Mouse (Mus musculus): ENCODE measurements around the gene Prkag2. TPM values are rescaled to one million over a fixed set of nuclear protein-coding genes. Genes with fewer than 3 reads are reported as not detected.

The Prkag2 gene
- polyA plus RNA-seq, 1 experiment from 2014 or later: 41.2 TPM

DNA sequence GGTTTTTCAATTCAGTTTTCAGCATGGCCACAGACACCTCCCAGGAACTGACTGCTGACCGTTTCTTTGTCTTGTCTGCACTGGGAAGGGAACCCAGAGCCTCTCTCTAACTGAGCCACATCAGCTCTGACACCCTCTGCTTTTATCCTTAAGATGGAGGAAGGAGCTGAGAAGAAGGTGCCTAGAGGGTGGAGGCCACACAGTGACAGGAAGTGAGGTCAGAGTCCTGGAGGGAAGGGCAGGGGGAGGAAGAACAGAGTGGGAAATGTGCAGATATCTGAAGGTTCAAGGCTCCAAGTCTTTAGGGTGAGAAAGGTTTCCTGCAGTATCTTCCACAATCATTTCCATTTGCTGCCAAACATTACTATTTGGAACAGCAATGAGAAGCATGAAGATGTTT is 205.6 kb downstream of the Prkag2 start:
- Histone ChIP-seq H3K9ac (replicated peaks; ENCODE audit: low read length) (no peak overlapping the region), H3K27ac (replicated peaks; ENCODE audit: low read depth, low read length) (no peak overlapping the region), H3K9me3 (replicated peaks; ENCODE audit: control insufficient read depth, low read length) (no peaks in the 10 kb centered on the region), H3K4me2 (ENCODE audit: low read depth, low read length) (no peak overlapping the region), H3K4me3 (ENCODE audit: low read depth, low read length) (no peak overlapping the region), H3K27me3 (ENCODE audit: control insufficient read depth, insufficient read depth, low read length) (no peaks in the 10 kb centered on the region), H3K36me3 (replicated peaks; ENCODE audit: control insufficient read depth, insufficient read depth, low read depth, low read length) (no peaks in the 10 kb centered on the region), H3K4me1 (ENCODE audit: control insufficient read depth, insufficient read depth, low read length) (no peaks in the 10 kb centered on the region)
- WGBS: 74% methylated on average over 1 of the region's 1 CpGs
- DNase-seq (ENCODE audit: low spot score) (no peak), ATAC-seq (replicated peaks; ENCODE audit: insufficient number of reproducible peaks, low FRiP score, low TSS enrichment, low read depth) (no peak)

DNA sequence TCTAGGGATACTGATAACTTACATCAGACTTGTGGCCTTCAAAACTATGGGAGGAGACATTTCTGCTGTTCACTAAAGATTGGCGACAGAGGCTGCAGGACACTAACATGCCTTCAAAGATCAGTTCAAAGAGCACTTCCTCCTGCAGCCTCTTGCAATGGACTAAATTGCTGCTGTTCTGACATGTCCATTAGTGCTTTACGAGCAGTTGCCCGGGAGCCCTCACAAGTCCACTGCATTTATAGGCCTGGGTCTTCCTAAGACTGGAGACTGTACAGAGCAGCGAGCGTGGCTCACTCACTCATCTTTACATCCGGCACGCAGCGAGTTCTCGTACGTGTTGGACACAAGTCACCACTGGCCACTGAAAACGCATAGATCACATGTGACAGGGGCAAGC is 208.0 kb downstream of the Prkag2 start:
- DNase-seq (ENCODE audit: low spot score) (no peak), ATAC-seq (replicated peaks; ENCODE audit: insufficient number of reproducible peaks, low FRiP score, low TSS enrichment, low read depth) (no peak)
- Histone ChIP-seq H3K36me3 (replicated peaks; ENCODE audit: control insufficient read depth, insufficient read depth, low read depth, low read length) (no peaks in the 10 kb centered on the region), H3K4me3 (ENCODE audit: low read depth, low read length) (no peak overlapping the region), H3K27ac (replicated peaks; ENCODE audit: low read depth, low read length) (no peak overlapping the region), H3K4me1 (ENCODE audit: control insufficient read depth, insufficient read depth, low read length) (no peaks in the 10 kb centered on the region), H3K9me3 (replicated peaks; ENCODE audit: control insufficient read depth, low read length) (no peaks in the 10 kb centered on the region), H3K4me2 (ENCODE audit: low read depth, low read length) (no peak overlapping the region), H3K9ac (replicated peaks; ENCODE audit: low read length) (no peak overlapping the region), H3K27me3 (ENCODE audit: control insufficient read depth, insufficient read depth, low read length) (no peaks in the 10 kb centered on the region)
- 83% methylated on average over 11 of the region's 11 CpGs for WGBS

DNA sequence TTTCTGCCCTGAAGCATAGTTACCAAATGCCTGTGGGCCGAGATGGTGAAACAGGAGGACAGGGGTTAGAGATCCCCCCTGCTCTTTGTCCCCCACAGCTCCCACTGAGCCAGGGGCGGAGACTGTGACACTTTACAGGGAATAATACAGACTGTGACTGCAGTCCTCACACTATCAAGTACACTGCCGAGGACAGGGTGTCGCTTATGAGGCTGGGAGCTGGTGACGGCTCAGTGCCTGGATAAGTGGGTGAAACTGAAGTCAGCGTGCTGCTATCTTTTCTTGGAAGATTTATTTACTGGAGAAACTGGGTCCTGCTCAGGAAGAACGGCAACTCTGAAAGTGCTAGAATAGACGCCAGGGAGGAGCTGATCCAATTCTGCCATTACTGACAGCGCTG is 210.6 kb downstream of the Prkag2 start:
- Histone ChIP-seq H3K27me3 (ENCODE audit: control insufficient read depth, insufficient read depth, low read length) (no peaks in the 10 kb centered on the region), H3K27ac (replicated peaks; ENCODE audit: low read depth, low read length) (no peak overlapping the region), H3K9ac (replicated peaks; ENCODE audit: low read length) (no peak overlapping the region), H3K36me3 (replicated peaks; ENCODE audit: control insufficient read depth, insufficient read depth, low read depth, low read length) (no peaks in the 10 kb centered on the region; the same call in 1 of the 2 replicates), H3K4me1 (ENCODE audit: control insufficient read depth, insufficient read depth, low read length) (no peaks in the 10 kb centered on the region), H3K4me3 (ENCODE audit: low read depth, low read length) (no peak overlapping the region), H3K9me3 (replicated peaks; ENCODE audit: control insufficient read depth, low read length) (no peaks in the 10 kb centered on the region), H3K4me2 (ENCODE audit: low read depth, low read length) (no peak overlapping the region)
- DNase-seq (ENCODE audit: low spot score) (no peak), ATAC-seq (replicated peaks; ENCODE audit: insufficient number of reproducible peaks, low FRiP score, low TSS enrichment, low read depth) (no peak)
- WGBS: 75% methylated on average over 9 of the region's 9 CpGs

DNA sequence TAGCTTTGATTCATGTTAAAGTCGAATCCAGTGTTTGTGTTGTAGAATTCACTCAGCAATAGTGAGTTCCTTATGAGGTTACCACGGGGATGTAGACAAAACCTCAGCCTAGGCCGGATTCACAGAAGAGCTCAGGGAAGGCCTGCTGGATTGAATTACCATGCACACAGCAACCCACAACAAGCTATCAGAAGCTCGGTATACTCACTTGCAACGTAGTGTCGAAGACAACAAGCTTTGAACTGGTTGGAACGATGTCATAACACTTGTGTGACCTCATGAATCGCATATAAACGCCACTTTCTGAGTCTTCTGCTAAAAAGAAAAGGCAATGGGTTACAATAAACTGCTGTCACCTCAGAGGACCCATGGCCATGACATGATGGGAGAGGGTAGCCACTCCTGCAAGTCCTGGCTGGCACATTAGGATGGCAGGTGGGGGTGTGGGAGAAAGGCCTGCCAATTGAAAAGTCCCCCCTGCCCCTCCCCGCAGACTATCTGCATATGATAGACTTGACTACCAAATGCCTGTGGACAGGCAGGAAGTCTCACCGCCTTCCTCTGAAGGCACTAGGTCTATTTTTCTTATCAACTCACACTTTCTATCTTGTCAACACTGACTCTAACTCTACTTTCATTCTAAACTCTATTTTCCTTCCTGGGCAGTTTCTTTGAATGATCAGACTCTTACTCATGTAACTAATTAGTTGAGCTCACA is 211.4 kb downstream of the Prkag2 start:
- ATAC-seq (replicated peaks; ENCODE audit: insufficient number of reproducible peaks, low FRiP score, low TSS enrichment, low read depth) (no peak), DNase-seq (ENCODE audit: low spot score) (no peak)
- no peaks in the 10 kb centered on the region for H3K4me1 ChIP-seq (ENCODE audit: control insufficient read depth, insufficient read depth, low read length)
- no peaks in the 10 kb centered on the region for H3K9me3 ChIP-seq (replicated peaks; ENCODE audit: control insufficient read depth, low read length)
- H3K27me3 ChIP-seq (ENCODE audit: control insufficient read depth, insufficient read depth, low read length): no peaks in the 10 kb centered on the region
- 87% methylated on average over 11 of the region's 11 CpGs for WGBS
- H3K36me3 ChIP-seq (replicated peaks; ENCODE audit: control insufficient read depth, insufficient read depth, low read depth, low read length): no peaks in the 10 kb centered on the region; the same call in 1 of the 2 replicates
- no peak overlapping the region for H3K4me3 ChIP-seq (ENCODE audit: low read depth, low read length)
- no peak overlapping the region for H3K4me2 ChIP-seq (ENCODE audit: low read depth, low read length)
- H3K9ac ChIP-seq (replicated peaks; ENCODE audit: low read length): no peak overlapping the region
- no peak overlapping the region for H3K27ac ChIP-seq (replicated peaks; ENCODE audit: low read depth, low read length)

DNA sequence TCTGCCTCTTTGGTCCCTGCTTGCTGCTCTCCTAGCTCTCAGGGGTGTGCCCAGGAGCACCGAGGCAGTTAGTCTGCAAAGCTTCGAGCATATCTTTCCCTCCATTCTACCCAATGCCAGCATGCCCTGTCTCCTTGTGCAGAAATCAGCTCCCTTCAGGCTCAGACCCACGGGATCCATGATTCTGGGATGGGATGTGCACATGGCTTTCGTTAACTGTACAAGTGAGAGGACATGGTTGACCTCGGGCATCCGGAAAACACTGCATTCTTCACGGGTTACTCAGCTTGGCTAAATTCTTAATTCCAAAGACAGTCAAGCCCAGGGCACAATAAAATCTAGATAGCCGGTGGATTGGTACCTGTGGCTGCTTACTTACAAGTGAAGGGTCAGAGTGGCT is 213.2 kb downstream of the Prkag2 start:
- H3K27me3 ChIP-seq (ENCODE audit: control insufficient read depth, insufficient read depth, low read length): no peaks in the 10 kb centered on the region
- DNase-seq (ENCODE audit: low spot score) (peak; percentile 27), ATAC-seq (replicated peaks; ENCODE audit: insufficient number of reproducible peaks, low FRiP score, low TSS enrichment, low read depth) (no peak)
- WGBS: 79% methylated on average over 8 of the region's 8 CpGs
- no peak overlapping the region for H3K4me3 ChIP-seq (ENCODE audit: low read depth, low read length)
- H3K4me2 ChIP-seq (ENCODE audit: low read depth, low read length): no peak overlapping the region
- no peaks in the 10 kb centered on the region for H3K4me1 ChIP-seq (ENCODE audit: control insufficient read depth, insufficient read depth, low read length)
- H3K27ac ChIP-seq (replicated peaks; ENCODE audit: low read depth, low read length): no peak overlapping the region
- H3K9me3 ChIP-seq (replicated peaks; ENCODE audit: control insufficient read depth, low read length): no peaks in the 10 kb centered on the region
- H3K9ac ChIP-seq (replicated peaks; ENCODE audit: low read length): no peak overlapping the region
- H3K36me3 ChIP-seq (replicated peaks; ENCODE audit: control insufficient read depth, insufficient read depth, low read depth, low read length): no peaks in the 10 kb centered on the region; the same call in 1 of the 2 replicates

DNA sequence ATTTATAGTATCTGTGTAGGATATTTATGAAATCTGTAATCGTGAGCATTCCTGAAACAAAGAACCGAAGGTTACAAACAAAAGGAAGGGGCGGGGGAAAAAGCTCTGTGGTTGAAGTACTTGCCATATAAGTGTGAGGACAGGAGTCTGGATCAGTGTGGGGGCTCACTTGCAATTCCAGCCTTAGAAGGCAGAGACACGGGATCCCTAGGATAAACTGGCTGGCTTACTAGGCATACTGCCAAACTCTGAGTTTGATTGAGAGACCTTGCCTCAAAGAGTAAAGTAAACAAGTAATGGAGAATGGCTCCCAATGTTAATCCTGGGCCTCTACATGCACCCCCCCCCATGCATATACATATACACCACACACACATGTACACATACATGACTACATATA is 221.7 kb downstream of the Prkag2 start:
- ATAC-seq (replicated peaks; ENCODE audit: insufficient number of reproducible peaks, low FRiP score, low TSS enrichment, low read depth): no peak
- no peaks in the 10 kb centered on the region for H3K36me3 ChIP-seq (replicated peaks; ENCODE audit: control insufficient read depth, insufficient read depth, low read depth, low read length)
- H3K4me1 ChIP-seq (ENCODE audit: control insufficient read depth, insufficient read depth, low read length): no peaks in the 10 kb centered on the region
- no peak overlapping the region for H3K4me3 ChIP-seq (ENCODE audit: low read depth, low read length)
- 90% methylated on average over 4 of the region's 4 CpGs for WGBS
- no peaks in the 10 kb centered on the region for H3K27me3 ChIP-seq (ENCODE audit: control insufficient read depth, insufficient read depth, low read length)
- no peak for DNase-seq (ENCODE audit: low spot score)
- no peaks in the 10 kb centered on the region for H3K9me3 ChIP-seq (replicated peaks; ENCODE audit: control insufficient read depth, low read length)
- no peak overlapping the region for H3K27ac ChIP-seq (replicated peaks; ENCODE audit: low read depth, low read length)
- H3K4me2 ChIP-seq (ENCODE audit: low read depth, low read length): no peak overlapping the region
- no peak overlapping the region for H3K9ac ChIP-seq (replicated peaks; ENCODE audit: low read length)

DNA sequence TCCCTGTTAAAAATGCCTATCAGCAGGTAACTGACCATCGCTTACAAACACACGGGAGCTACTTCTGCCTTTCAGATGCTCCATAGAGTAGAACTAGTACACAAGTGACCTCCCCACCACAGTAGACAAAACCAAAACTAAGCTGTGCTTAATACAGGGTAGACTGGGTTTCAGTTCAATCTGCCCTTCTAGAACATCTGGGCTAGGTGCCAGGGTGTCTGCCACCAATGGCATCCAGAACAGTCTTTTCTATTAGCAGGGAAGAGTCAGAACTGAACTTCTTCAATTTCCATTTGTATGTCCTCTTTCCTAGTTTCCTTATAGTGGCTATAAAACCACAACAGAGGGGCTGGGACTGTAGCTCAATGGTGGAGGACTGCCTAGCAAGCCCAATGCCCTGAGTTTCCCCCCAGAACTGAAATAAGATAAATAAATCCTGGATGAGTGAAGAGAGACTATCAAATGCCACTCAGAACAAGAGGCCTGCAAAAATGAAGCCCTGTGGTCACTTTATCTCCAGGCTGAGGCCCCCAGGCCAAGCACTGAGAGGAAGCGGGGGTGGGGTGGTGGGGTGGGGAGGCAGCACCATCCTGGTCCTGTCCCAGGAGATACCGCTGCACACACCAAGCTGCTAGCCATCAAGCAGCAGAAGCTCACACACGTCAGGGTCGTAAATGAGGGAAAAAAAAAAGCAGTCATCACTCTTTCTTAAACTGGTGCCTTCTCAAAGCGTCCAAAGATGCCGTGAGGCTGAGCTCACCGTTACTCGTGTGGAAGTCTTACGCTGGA is 222.4 kb downstream of the Prkag2 start:
- no peaks in the 10 kb centered on the region for H3K9me3 ChIP-seq (replicated peaks; ENCODE audit: control insufficient read depth, low read length)
- H3K9ac ChIP-seq (replicated peaks; ENCODE audit: low read length): no peak overlapping the region
- H3K4me1 ChIP-seq (ENCODE audit: control insufficient read depth, insufficient read depth, low read length): no peaks in the 10 kb centered on the region
- 80% methylated on average over 11 of the region's 11 CpGs for WGBS
- no peaks in the 10 kb centered on the region for H3K36me3 ChIP-seq (replicated peaks; ENCODE audit: control insufficient read depth, insufficient read depth, low read depth, low read length)
- DNase-seq (ENCODE audit: low spot score) (no peak), ATAC-seq (replicated peaks; ENCODE audit: insufficient number of reproducible peaks, low FRiP score, low TSS enrichment, low read depth) (no peak)
- H3K27ac ChIP-seq (replicated peaks; ENCODE audit: low read depth, low read length): no peak overlapping the region
- H3K27me3 ChIP-seq (ENCODE audit: control insufficient read depth, insufficient read depth, low read length): no peaks in the 10 kb centered on the region
- H3K4me2 ChIP-seq (ENCODE audit: low read depth, low read length): no peak overlapping the region
- H3K4me3 ChIP-seq (ENCODE audit: low read depth, low read length): no peak overlapping the region

DNA sequence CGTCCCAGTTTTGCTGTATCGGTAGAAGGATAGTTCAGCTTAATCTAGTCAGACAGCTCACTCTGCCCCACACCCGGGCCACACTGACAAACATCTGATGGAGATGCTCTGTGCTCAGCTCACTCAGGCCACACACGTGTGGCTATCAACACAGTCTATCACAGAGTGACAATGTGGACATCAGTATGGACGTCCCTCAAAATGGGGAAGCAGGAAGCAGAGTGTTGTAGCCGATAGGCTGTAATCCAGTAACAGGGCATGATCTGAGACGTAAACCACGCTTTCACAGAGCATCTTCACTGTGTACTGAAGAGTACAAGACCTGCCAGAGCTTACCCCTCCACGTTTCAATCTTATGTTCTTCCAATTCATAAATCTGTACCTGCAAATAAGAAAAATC is 223.8 kb downstream of the Prkag2 start:
- Histone ChIP-seq H3K9me3 (replicated peaks; ENCODE audit: control insufficient read depth, low read length) (no peaks in the 10 kb centered on the region), H3K4me1 (ENCODE audit: control insufficient read depth, insufficient read depth, low read length) (no peaks in the 10 kb centered on the region), H3K27me3 (ENCODE audit: control insufficient read depth, insufficient read depth, low read length) (no peaks in the 10 kb centered on the region), H3K9ac (replicated peaks; ENCODE audit: low read length) (no peak overlapping the region), H3K4me2 (ENCODE audit: low read depth, low read length) (no peak overlapping the region), H3K36me3 (replicated peaks; ENCODE audit: control insufficient read depth, insufficient read depth, low read depth, low read length) (no peaks in the 10 kb centered on the region), H3K4me3 (ENCODE audit: low read depth, low read length) (no peak overlapping the region), H3K27ac (replicated peaks; ENCODE audit: low read depth, low read length) (no peak overlapping the region)
- WGBS: 91% methylated on average over 9 of the region's 9 CpGs
- DNase-seq (ENCODE audit: low spot score) (no peak), ATAC-seq (replicated peaks; ENCODE audit: insufficient number of reproducible peaks, low FRiP score, low TSS enrichment, low read depth) (no peak)

All from embryonic facial prominence, embryonic 11.5 days (tissue).